Mouse (Mus musculus) CH12.LX (cell line): ENCODE results near the gene Rgsl1. TPM values are rescaled to one million over a fixed set of nuclear protein-coding genes. Genes with fewer than 3 reads are reported as not detected.
A peak's percentile ranks its signal among the peaks of the same experiment; 100 is the strongest.

Experiments
- DNase-seq: peaks from one replicate; pipeline ENCODE4 v3.0.0-alpha.2; 2013; ENCODE audit errors: extremely low read depth
- H3K27ac ChIP-seq: 2 replicates; pipeline ENCODE4 v1.5.1; 2012; ENCODE audit warnings: low read depth, mild to moderate bottlenecking, control low read depth, moderate library complexity; ENCODE audit not compliant: insufficient read depth
- H3K27me3 ChIP-seq: replicated peaks from 2 replicates; pipeline ENCODE3; 2012; ENCODE audit warnings: inconsistent platforms
- H3K36me3 ChIP-seq, 2 experiments: replicated peaks in 1 of 2; 2 replicates each; pipeline versions ENCODE3 to v1.6.1; 2012; ENCODE audit warnings: inconsistent platforms in 1 of 2, low read length in 1 of 2, mild to moderate bottlenecking in 1 of 2, mixed read lengths in 1 of 2, moderate library complexity in 1 of 2; ENCODE audit not compliant: control insufficient read depth in 1 of 2, insufficient read depth in 1 of 2
- H3K4me1 ChIP-seq, 2 experiments: 2 replicates each; pipeline ENCODE4 v1.6.1; 2012; ENCODE audit warnings: inconsistent platforms in 1 of 2, moderate library complexity in 1 of 2; ENCODE audit not compliant: insufficient read depth in 2 of 2, control insufficient read depth in 1 of 2
- H3K4me2 ChIP-seq: 2 replicates; pipeline ENCODE4 v1.6.1; 2012; ENCODE audit warnings: low read depth, mild to moderate bottlenecking, control low read depth; ENCODE audit not compliant: poor library complexity, insufficient read depth, severe bottlenecking
- H3K4me3 ChIP-seq, 3 experiments: fragments of 150-350 bp in 1 of 3; sonication (generic) in 1 of 3; replicated peaks in 1 of 3; 2 replicates each; pipeline versions ENCODE3 to v1.5.1; 2011 to 2012; ENCODE audit warnings: low read depth in 2 of 3, low read length in 2 of 3, mild to moderate bottlenecking in 2 of 3, moderate library complexity in 2 of 3, control low read depth in 1 of 3, improper control_type of control experiment in 1 of 3, inconsistent platforms in 1 of 3, mixed read lengths in 1 of 3; ENCODE audit not compliant: poor library complexity in 1 of 3
- H3K79me2 ChIP-seq: replicated peaks from 2 replicates; pipeline ENCODE4 v1.6.1; 2012; ENCODE audit warnings: mild to moderate bottlenecking, moderate library complexity; ENCODE audit not compliant: control insufficient read depth, poor library complexity, insufficient read depth, severe bottlenecking; ENCODE audit errors: extremely low read depth
- H3K9ac ChIP-seq: 2 replicates; pipeline ENCODE4 v1.6.1; 2012; ENCODE audit warnings: low read depth, mild to moderate bottlenecking, control low read depth, moderate library complexity; ENCODE audit not compliant: insufficient read depth
- H3K9me3 ChIP-seq: replicated peaks from 2 replicates; pipeline ENCODE3; 2012; ENCODE audit warnings: low read length, inconsistent platforms, mixed read lengths
- BHLHE40 ChIP-seq: IDR thresholded peaks from 2 replicates; pipeline ENCODE4 v1.6.1; 2011; ENCODE audit warnings: mild to moderate bottlenecking, low read depth, low read length, improper control_type of control experiment
- CHD1 ChIP-seq: IDR thresholded peaks from 2 replicates; pipeline ENCODE4 v1.6.1; 2012; ENCODE audit warnings: low read depth, low read length, improper control_type of control experiment, inconsistent platforms
- CHD2 ChIP-seq: IDR thresholded peaks from 2 replicates; pipeline ENCODE4 v1.6.1; 2011; ENCODE audit warnings: low read length, improper control_type of control experiment
- CTCF ChIP-seq, 2 experiments: IDR thresholded peaks in 1 of 2; conservative IDR thresholded peaks in 1 of 2; 2 replicates each; pipeline ENCODE4 v1.5.1; 2011 to 2012; ENCODE audit warnings: low read depth in 2 of 2, low read length in 2 of 2, improper control_type of control experiment in 1 of 2, inconsistent platforms in 1 of 2, mild to moderate bottlenecking in 1 of 2, moderate library complexity in 1 of 2
- ELF1 ChIP-seq: IDR thresholded peaks from 2 replicates; pipeline ENCODE4 v1.6.1; 2014; ENCODE audit warnings: low read depth, mild to moderate bottlenecking, inconsistent platforms, low read length, improper control_type of control experiment
- EP300 ChIP-seq: IDR thresholded peaks from 2 replicates; pipeline ENCODE4 v1.6.1; 2011; ENCODE audit warnings: low read length, improper control_type of control experiment
- IRF4 ChIP-seq: IDR thresholded peaks from 2 replicates; pipeline ENCODE4 v1.6.1; 2014; ENCODE audit warnings: low read depth, mild to moderate bottlenecking, inconsistent platforms, low read length, improper control_type of control experiment
- MAZ ChIP-seq: IDR thresholded peaks from 2 replicates; pipeline ENCODE4 v1.6.1; 2012; ENCODE audit warnings: low read depth, mild to moderate bottlenecking, inconsistent platforms, low read length, improper control_type of control experiment, moderate library complexity
- MEF2A ChIP-seq: IDR thresholded peaks from 2 replicates; pipeline ENCODE4 v1.6.1; 2014; ENCODE audit warnings: low read depth, mild to moderate bottlenecking, inconsistent platforms, low read length, improper control_type of control experiment, borderline replicate concordance
- NRF1 ChIP-seq: IDR thresholded peaks from 2 replicates; pipeline ENCODE4 v1.6.1; 2014; ENCODE audit warnings: low read depth, mild to moderate bottlenecking, inconsistent platforms, low read length, improper control_type of control experiment, moderate library complexity
- TBP ChIP-seq: conservative IDR thresholded peaks from 2 replicates; pipeline ENCODE4 v1.6.1; 2011; ENCODE audit warnings: low read depth, low read length, improper control_type of control experiment
- USF1 ChIP-seq: IDR thresholded peaks from 2 replicates; pipeline ENCODE4 v1.6.1; 2014; ENCODE audit warnings: low read depth, mild to moderate bottlenecking, inconsistent platforms, low read length, improper control_type of control experiment
- USF2 ChIP-seq: conservative IDR thresholded peaks from 2 replicates; pipeline ENCODE4 v1.6.1; 2011; ENCODE audit warnings: low read depth, low read length, improper control_type of control experiment
- ZNF384 ChIP-seq: IDR thresholded peaks from 2 replicates; pipeline ENCODE4 v1.6.1; 2012; ENCODE audit warnings: low read depth, low read length, improper control_type of control experiment, inconsistent platforms
- dilution Hi-C: fragments of 300-500 bp; cut with MboI; formaldehyde crosslinking; loops from 2 replicates; pipeline ENCODE4 v1.14.3; 2020; ENCODE audit warnings: low sequenced_read_pairs; ENCODE audit not compliant: extremely low pct_unique_long_range_greater_than_20kb, extremely low pct_ligation_motif_present
- in situ Hi-C: fragments of 300-500 bp; cut with MboI; formaldehyde crosslinking; loops from 3 replicates; pipeline ENCODE4 v1.14.3; 2019; ENCODE audit warnings: low sequenced_read_pairs, low pct_ligation_motif_present, low pct_unique_long_range_greater_than_20kb, mixed read lengths
- polyA plus RNA-seq: library from polyadenylated mRNA; unstranded; fragments of >175 nt; gene quantifications from 2 replicates; pipeline ENCODE4 v1.2.1, GENCODE M21; 2012; ENCODE audit warnings: low read depth; ENCODE audit not compliant: insufficient read length
- total RNA-seq, 2 experiments: library from RNA; depleted of rRNA; stranded (reverse); fragments of 300-350 nt in 1 of 2; fragments of >200 nt in 1 of 2; gene quantifications; 2 replicates each; pipeline ENCODE4 v1.2.3; 2012 to 2014

Rgsl1 gene
- total and polyA plus RNA-seq, 3 experiments: 0.20 TPM; not detected in 2

GRCm38 (mm10) chr1:153785608-153786007, 58.3 kb downstream of the Rgsl1 start:
- no peak for DNase-seq
- Histone ChIP-seq H3K9ac (no peak overlapping the region), H3K27ac (no peak overlapping the region), H3K27me3 (peaks cover 3% of the 10 kb centered on the region), H3K9me3 (no peaks in the 10 kb centered on the region), H3K79me2 (no peaks in the 10 kb centered on the region), H3K36me3 (no peaks in the 10 kb centered on the region), H3K4me2 (0 out of 2 replicates have a peak overlapping the region, but pooled peaks have one; percentile 18), H3K4me1 (peaks cover 2 to 13% of the 10 kb centered on the region in 2 experiments; a peak in 3 of 4 replicates), H3K4me3 (no peak overlapping the region)
- in situ Hi-C loops (no loop called here), dilution Hi-C loops (no loop called here)
- TF ChIP-seq USF2 (no peak), USF1 (no peak), MAZ (no peak)

DNA sequence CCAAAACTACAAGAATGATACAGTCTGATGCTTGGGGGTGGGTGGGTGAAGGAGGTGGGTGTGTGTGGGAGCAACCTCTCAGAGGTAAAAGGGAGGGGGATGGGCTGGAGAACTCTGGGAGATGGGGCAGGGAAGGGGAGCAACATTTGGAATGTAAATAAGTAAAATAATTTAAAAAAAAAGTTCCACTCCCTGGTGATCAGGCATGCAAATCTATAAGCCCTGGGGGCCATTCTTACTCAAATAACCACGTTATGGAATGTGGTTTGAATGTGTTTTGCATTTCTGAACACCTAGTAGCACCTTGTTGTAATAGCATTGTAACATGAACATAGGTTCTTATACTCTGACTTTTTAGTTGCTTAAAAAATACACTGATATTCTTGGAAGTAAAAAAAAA, 60.6 kb downstream of the Rgsl1 start:
- H3K9ac ChIP-seq: no peak overlapping the region
- in situ Hi-C loops: no loop called here
- no peaks in the 10 kb centered on the region for H3K79me2 ChIP-seq
- H3K4me3 ChIP-seq: no peak overlapping the region
- H3K9me3 ChIP-seq: no peaks in the 10 kb centered on the region
- H3K27me3 ChIP-seq: peaks cover 3% of the 10 kb centered on the region
- peak; percentile 42 for DNase-seq
- peaks cover 2 to 13% of the 10 kb centered on the region in 2 experiments; a peak in 3 of 4 replicates for H3K4me1 ChIP-seq
- peak; percentile 82 for TF ChIP-seq ZNF384
- peak; percentile 62; the same call in 1 of the 2 replicates for TF ChIP-seq IRF4
- peak; percentile 39; the same call in 1 of the 2 replicates for TF ChIP-seq EP300
- TF ChIP-seq BHLHE40: peak; percentile 21; the same call in 1 of the 2 replicates
- no peak for TF ChIP-seq MEF2A
- TF ChIP-seq, all 38 proteins: peak for 4
- dilution Hi-C loops: no loop called here
- no peak overlapping the region for H3K27ac ChIP-seq
- no peaks in the 10 kb centered on the region for H3K36me3 ChIP-seq
- H3K4me2 ChIP-seq: no peak overlapping the region

GRCm38 (mm10) chr1:153778205-153778604, 65.7 kb downstream of the Rgsl1 start:
- no peaks in the 10 kb centered on the region for H3K9me3 ChIP-seq
- in situ Hi-C loops: no loop called here
- dilution Hi-C loops: no loop called here
- no peak overlapping the region for H3K27ac ChIP-seq
- H3K27me3 ChIP-seq: no peaks in the 10 kb centered on the region
- H3K4me3 ChIP-seq: no peak overlapping the region
- no peak overlapping the region for H3K4me2 ChIP-seq
- no peak overlapping the region for H3K9ac ChIP-seq
- TF ChIP-seq USF2 (no peak), ELF1 (no peak), NRF1 (no peak), BHLHE40 (no peak), CHD2 (no peak), CHD1 (no peak), MEF2A (no peak), TBP (no peak), CTCF (conservative IDR thresholded peaks at IDR 0.05 in 1 of 2, IDR thresholded peaks at IDR 0.05 in 1 of 2; ENCODE audit: low read depth in 2 of 2, low read length in 2 of 2) (no peak)
- no peaks in the 10 kb centered on the region for H3K79me2 ChIP-seq
- DNase-seq: no peak
- peaks cover 8 to 24% of the 10 kb centered on the region in 2 experiments; a peak in 3 of 4 replicates for H3K4me1 ChIP-seq
- no peaks in the 10 kb centered on the region for H3K36me3 ChIP-seq
